Comparison of ENCODE assay signal across 8 mouse cellular contexts in genomic region chr12:106174070-106174980, GRCm38 (mm10).
DNase-seq lines count a peak whose midpoint lies in the region; ATAC-seq and TF ChIP-seq lines count a peak whose summit lies in the region.

No protein-coding gene starts in this region.

- no peak for TF ChIP-seq CTCF in kidney, adult 2 months (conservative IDR thresholded peaks at IDR 0.05; ENCODE audit: insufficient read depth, insufficient read length, low read depth, low read length)
- no peak for TF ChIP-seq CTCF in ES-Bruce4 (IDR thresholded peaks at IDR 0.05; ENCODE audit: low read depth, low read length)

- no peak for TF ChIP-seq POLR2A in kidney, adult 2 months (IDR thresholded peaks at IDR 0.05; ENCODE audit: low read depth, low read length)
- no peak for TF ChIP-seq POLR2A in ES-Bruce4 (IDR thresholded peaks at IDR 0.05; ENCODE audit: insufficient read depth, low read length)

- H3K9ac ChIP-seq in ES-Bruce4 (ENCODE audit: low read depth, poor library complexity, severe bottlenecking), result peak overlapping the region; percentile 44
- peak overlapping the region; percentile 57 for H3K9ac ChIP-seq in hindbrain, embryonic 16.5 days (ENCODE audit: low read depth, low read length)
- peak overlapping the region; percentile 35 for H3K9ac ChIP-seq in midbrain, embryonic 15.5 days

- no peaks in the 10 kb centered on the region for H3K36me3 ChIP-seq in kidney, adult 2 months (ENCODE audit: control insufficient read depth, insufficient read depth, low read length)
- H3K36me3 ChIP-seq in ES-Bruce4 (ENCODE audit: control insufficient read depth, insufficient read depth, low read length, poor library complexity, severe bottlenecking), result no peaks in the 10 kb centered on the region
- no peaks in the 10 kb centered on the region for H3K36me3 ChIP-seq in hindbrain, embryonic 16.5 days (ENCODE audit: control insufficient read depth, insufficient read depth, low read length)
- H3K36me3 ChIP-seq in midbrain, embryonic 15.5 days (replicated peaks), result no peaks in the 10 kb centered on the region

- H3K4me1 ChIP-seq in kidney, adult 2 months (ENCODE audit: control insufficient read depth, insufficient read depth, low read length), result peaks cover 4% of the 10 kb centered on the region; the same call in 1 of the 2 replicates
- peaks cover 14% of the 10 kb centered on the region for H3K4me1 ChIP-seq in ES-Bruce4 (ENCODE audit: control insufficient read depth, insufficient read depth, low read length)
- peaks cover 17% of the 10 kb centered on the region for H3K4me1 ChIP-seq in hindbrain, embryonic 16.5 days (ENCODE audit: control insufficient read depth, insufficient read depth, low read depth, low read length)
- H3K4me1 ChIP-seq in midbrain, embryonic 15.5 days, result peaks cover 32% of the 10 kb centered on the region

- peak overlapping the region; percentile 94 for H3K4me2 ChIP-seq in hindbrain, embryonic 16.5 days (ENCODE audit: low read length)
- H3K4me2 ChIP-seq in midbrain, embryonic 15.5 days, result peak overlapping the region; percentile 88

- peak; percentile 55; the same call in 1 of the 2 replicates for TF ChIP-seq EP300 in ES-Bruce4 (IDR thresholded peaks at IDR 0.05; ENCODE audit: insufficient read depth, low read depth, low read length)

- H3K27ac ChIP-seq in kidney, adult 2 months (ENCODE audit: insufficient read depth, low read depth, low read length), result no peak overlapping the region
- H3K27ac ChIP-seq in ES-Bruce4 (ENCODE audit: insufficient read depth, low read length), result peak overlapping the region; percentile 55
- peak overlapping the region; percentile 70 for H3K27ac ChIP-seq in hindbrain, embryonic 16.5 days (ENCODE audit: low read depth, low read length)
- peak overlapping the region; percentile 75 for H3K27ac ChIP-seq in midbrain, embryonic 15.5 days

- peak overlapping the region; percentile 24 for H3K4me3 ChIP-seq in kidney, adult 2 months (ENCODE audit: insufficient read depth, low read depth, low read length)
- peak overlapping the region; percentile 37 for H3K4me3 ChIP-seq in ES-Bruce4 (ENCODE audit: low read depth, low read length)
- peak overlapping the region; percentile 49 for H3K4me3 ChIP-seq in hindbrain, embryonic 16.5 days (ENCODE audit: low read length)
- H3K4me3 ChIP-seq in midbrain, embryonic 15.5 days, result peak overlapping the region; percentile 43

- no peaks in the 10 kb centered on the region; the same call in 1 of the 2 replicates for H3K27me3 ChIP-seq in kidney, adult 2 months (replicated peaks; ENCODE audit: control insufficient read depth, insufficient read depth, low read length)
- H3K27me3 ChIP-seq in ES-Bruce4 (ENCODE audit: control insufficient read depth, insufficient read depth, low read length, poor library complexity, severe bottlenecking), result no peaks in the 10 kb centered on the region
- H3K27me3 ChIP-seq in hindbrain, embryonic 16.5 days (replicated peaks; ENCODE audit: control insufficient read depth, insufficient read depth, low read length), result no peaks in the 10 kb centered on the region; the same call in 1 of the 2 replicates
- no peaks in the 10 kb centered on the region for H3K27me3 ChIP-seq in midbrain, embryonic 15.5 days (replicated peaks)

- ATAC-seq in hindbrain, embryonic 16.5 days, result peak; percentile 60
- peak; percentile 46 for ATAC-seq in midbrain, embryonic 15.5 days (replicated peaks)
- no peak for ATAC-seq in megakaryocyte progenitor cell, adult 5-6 weeks (replicated peaks; ENCODE audit: poor library complexity)

- DNase-seq in kidney, adult 2 months, result no peak
- DNase-seq in kidney, postnatal 14 days, result no peak
- peak; percentile 78 for DNase-seq in embryo, embryonic 11 days
- no peak for DNase-seq in thymus, postnatal 14 days

- 1% methylated on average over 39 of the region's 39 CpGs for WGBS in kidney, adult 2 months
- WGBS in hindbrain, embryonic 16.5 days, result under 1% methylated on average over 39 of the region's 39 CpGs
- WGBS in midbrain, embryonic 15.5 days, result under 1% methylated on average over 39 of the region's 39 CpGs

- H3K9me3 ChIP-seq in ES-Bruce4 (replicated peaks; ENCODE audit: control insufficient read depth, insufficient read depth, low read length, poor library complexity, severe bottlenecking), result no peaks in the 10 kb centered on the region
- H3K9me3 ChIP-seq in hindbrain, embryonic 16.5 days (ENCODE audit: control insufficient read depth, low read length), result no peaks in the 10 kb centered on the region
- H3K9me3 ChIP-seq in midbrain, embryonic 15.5 days, result no peaks in the 10 kb centered on the region
